Mouse (Mus musculus) hindbrain, postnatal 0 days (tissue): ENCODE results near the gene Hipk1. TPM values are rescaled to one million over a fixed set of nuclear protein-coding genes. Genes with fewer than 3 reads are reported as not detected.

Experiments
- ATAC-seq: fragments of 200-750 bp; cut with Nextera tagmentation; 2 replicates; pipeline ENCODE4 v1.8.0; 2017; ENCODE audit warnings: mild to moderate bottlenecking, moderate TSS enrichment, moderate library complexity
- DNase-seq: peaks from one replicate; pipeline ENCODE4 v3.0.0-alpha.2; 2015; ENCODE audit warnings: low spot score
- H3K27ac ChIP-seq: fragments of 300-500 bp; sonication (generic); 2 replicates; pipeline ENCODE4 v1.5.1; 2014; ENCODE audit warnings: mild to moderate bottlenecking
- H3K27me3 ChIP-seq: fragments of 300-500 bp; sonication (generic); 2 replicates; pipeline ENCODE4 v1.6.1; 2014; ENCODE audit warnings: low read length, mixed read lengths; ENCODE audit not compliant: insufficient read depth
- H3K36me3 ChIP-seq: fragments of 300-500 bp; sonication (generic); 2 replicates; pipeline ENCODE4 v1.6.1; 2014; ENCODE audit warnings: low read length, mixed read lengths; ENCODE audit not compliant: insufficient read depth
- H3K4me1 ChIP-seq: fragments of 300-500 bp; sonication (generic); 2 replicates; pipeline ENCODE4 v1.6.1; 2014; ENCODE audit warnings: antibody characterized with exemption, low read length, mixed read lengths; ENCODE audit not compliant: insufficient read depth
- H3K4me2 ChIP-seq: fragments of 300-500 bp; sonication (generic); 2 replicates; pipeline ENCODE4 v1.6.1; 2014; ENCODE audit warnings: low read depth, mild to moderate bottlenecking, low read length, moderate library complexity, mixed read lengths
- H3K4me3 ChIP-seq: fragments of 300-500 bp; sonication (generic); 2 replicates; pipeline ENCODE4 v1.5.1; 2014; ENCODE audit warnings: low read length
- H3K9ac ChIP-seq: fragments of 300-500 bp; sonication (generic); replicated peaks from 2 replicates; pipeline ENCODE4 v1.6.1; 2014; ENCODE audit warnings: mild to moderate bottlenecking, low read length, moderate library complexity, mixed read lengths
- H3K9me3 ChIP-seq: fragments of 300-500 bp; sonication (generic); 2 replicates; pipeline ENCODE4 v1.6.1; 2016; ENCODE audit warnings: low read length, mixed read lengths
- CTCF ChIP-seq: IDR thresholded peaks from 2 replicates; pipeline ENCODE4 v1.5.1; 2016; ENCODE audit warnings: antibody characterized with exemption, control low read depth, low read depth
- WGBS: fragments of 180-500 bp; shearing (Covaris S2); extraction: QIAGEN DNeasy Blood & Tissue Kit; methylation state at CpG from one replicate; pipeline ENCODE4 v1.1.7; 2014; 5-methylcytosine and 5-hydroxymethylcytosine counted together
- polyA plus RNA-seq: library from polyadenylated mRNA; unstranded; fragments of >200 nt; fragmentation: Nextera tagmentation; extraction: Ambion mirVana; gene quantifications from 2 replicates; pipeline ENCODE4 v1.2.1, GENCODE M21; 2015
- total RNA-seq: library from RNA; depleted of rRNA; stranded (reverse); fragments of >200 nt; gene quantifications from 2 replicates; pipeline ENCODE4 v1.2.3, GENCODE M21; 2014

Hipk1 gene
- total and polyA plus RNA-seq, 2 experiments from 2014 or later, result 8.1 to 59.3 TPM

DNA sequence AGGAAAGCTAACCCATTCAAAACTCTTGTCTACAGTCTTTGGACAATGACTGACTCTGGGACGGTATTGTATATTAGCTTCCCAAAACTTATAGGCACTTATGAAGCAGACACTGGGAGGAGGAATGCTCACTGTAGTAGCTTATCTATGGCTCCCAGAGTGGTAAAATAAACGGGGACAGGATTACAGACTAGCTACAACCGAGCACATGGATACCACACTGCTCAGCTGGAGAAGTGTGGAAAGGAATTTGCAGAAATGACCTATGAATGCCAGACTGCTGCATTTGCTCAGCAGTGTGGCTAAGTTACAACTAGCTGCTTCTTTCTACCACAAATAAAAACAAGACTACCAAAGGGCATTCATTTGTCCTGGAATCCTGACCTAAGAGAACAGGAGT lies 36.0 kb downstream of the Hipk1 start:
- no peak for TF ChIP-seq CTCF
- no peaks in the 10 kb centered on the region for H3K9me3 ChIP-seq
- no peak overlapping the region for H3K27ac ChIP-seq
- H3K9ac ChIP-seq, result no peak overlapping the region
- 79% methylated on average over 3 of the region's 3 CpGs for WGBS
- no peak for ATAC-seq
- H3K4me3 ChIP-seq, result no peak overlapping the region
- DNase-seq, result no peak
- H3K27me3 ChIP-seq, result no peaks in the 10 kb centered on the region
- peaks cover 45% of the 10 kb centered on the region for H3K36me3 ChIP-seq
- no peak overlapping the region for H3K4me2 ChIP-seq
- no peaks in the 10 kb centered on the region for H3K4me1 ChIP-seq

DNA sequence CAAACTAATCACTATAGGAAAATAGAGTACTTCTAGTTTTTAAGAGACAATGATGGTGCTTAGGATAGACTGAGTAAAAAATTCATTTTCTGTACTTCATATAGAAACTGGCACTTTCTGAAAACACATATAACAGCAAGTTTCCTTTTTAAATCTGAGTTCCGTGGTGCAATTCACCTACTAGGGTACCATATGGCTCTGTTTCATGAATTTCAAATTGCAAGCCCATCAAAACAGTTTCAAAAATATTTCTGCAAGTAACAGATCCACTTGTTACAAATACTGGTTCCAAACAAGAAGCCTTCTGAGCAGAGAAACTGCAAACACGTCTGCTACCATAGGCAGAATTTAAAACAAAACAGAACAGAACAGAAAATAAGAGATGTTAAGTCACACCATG lies 39.8 kb downstream of the Hipk1 start:
- peaks cover 61% of the 10 kb centered on the region for H3K36me3 ChIP-seq
- H3K4me1 ChIP-seq, result no peaks in the 10 kb centered on the region
- ATAC-seq (no peak), DNase-seq (no peak)
- no peak for TF ChIP-seq CTCF
- H3K9me3 ChIP-seq, result no peaks in the 10 kb centered on the region
- H3K4me3 ChIP-seq, result no peak overlapping the region
- H3K27me3 ChIP-seq, result no peaks in the 10 kb centered on the region
- H3K27ac ChIP-seq, result no peak overlapping the region
- no peak overlapping the region for H3K4me2 ChIP-seq
- no peak overlapping the region for H3K9ac ChIP-seq
- 86% methylated on average over 2 of the region's 2 CpGs for WGBS

DNA sequence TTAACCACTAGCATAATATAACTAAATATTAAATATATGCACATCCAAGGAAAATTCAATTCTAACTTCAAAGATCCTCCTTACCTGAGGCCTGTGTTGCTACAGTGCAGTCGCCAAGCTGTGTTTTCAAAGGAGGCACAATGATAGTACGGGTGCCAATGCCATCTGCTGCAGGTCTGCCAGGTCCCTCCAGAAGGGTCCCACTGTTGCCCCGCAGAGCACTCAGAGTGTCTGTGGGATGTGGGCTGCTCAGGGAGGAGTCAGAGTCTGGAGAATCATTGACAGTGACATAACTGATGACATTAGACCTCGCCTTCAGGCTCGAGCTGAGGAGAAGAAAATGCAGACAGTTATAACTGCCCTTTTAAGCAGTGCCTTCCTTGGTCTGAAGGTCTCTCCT lies 44.7 kb downstream of the Hipk1 start:
- Histone ChIP-seq H3K9me3 (no peaks in the 10 kb centered on the region), H3K9ac (no peak overlapping the region), H3K4me3 (no peak overlapping the region), H3K36me3 (peaks cover 75% of the 10 kb centered on the region), H3K27ac (no peak overlapping the region), H3K4me1 (no peaks in the 10 kb centered on the region), H3K27me3 (no peaks in the 10 kb centered on the region), H3K4me2 (no peak overlapping the region)
- 74% methylated on average over 5 of the region's 5 CpGs for WGBS
- no peak for TF ChIP-seq CTCF
- ATAC-seq, result no peak
- no peak for DNase-seq

DNA sequence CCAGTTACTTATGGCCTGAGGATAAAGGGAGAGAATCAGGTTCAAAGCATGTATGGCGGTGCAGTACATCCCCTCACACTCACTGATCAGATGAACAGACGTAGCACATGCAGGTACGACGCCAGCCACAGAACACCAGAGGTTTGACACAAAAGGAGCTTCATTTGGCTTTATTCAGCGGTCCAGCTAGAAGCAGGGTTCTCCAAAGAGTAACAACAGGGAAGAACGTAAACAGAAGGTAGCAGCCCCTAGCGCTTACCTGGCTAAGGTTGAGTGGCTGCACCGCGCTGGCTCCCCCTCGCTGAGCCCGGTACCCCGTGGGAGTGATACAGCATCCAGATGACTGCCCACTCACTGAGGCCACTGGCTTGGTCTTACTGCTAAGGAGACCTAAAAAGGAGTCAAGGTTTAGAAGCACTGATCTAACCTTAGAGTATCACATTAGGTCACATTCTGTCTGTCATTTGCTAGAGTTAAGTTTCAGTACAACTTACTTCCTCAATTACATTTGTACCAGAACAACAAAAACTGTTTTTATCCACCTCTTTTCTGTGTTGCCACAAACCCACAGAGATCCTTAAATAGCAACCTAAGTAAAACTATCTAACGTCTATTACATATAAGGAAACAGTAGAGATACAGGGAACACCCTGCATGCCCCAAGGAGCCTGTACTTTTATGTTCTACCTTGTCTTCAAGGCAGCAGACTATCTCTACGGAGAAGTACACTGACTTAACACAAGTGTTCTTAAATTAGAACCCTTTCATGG lies 46.2 kb downstream of the Hipk1 start:
- H3K36me3 ChIP-seq, result peaks cover 66% of the 10 kb centered on the region
- H3K4me1 ChIP-seq, result no peaks in the 10 kb centered on the region
- no peak overlapping the region for H3K9ac ChIP-seq
- DNase-seq, result no peak
- TF ChIP-seq CTCF, result no peak
- H3K4me3 ChIP-seq, result no peak overlapping the region
- no peak overlapping the region for H3K4me2 ChIP-seq
- WGBS, result 93% methylated on average over 14 of the region's 14 CpGs
- no peaks in the 10 kb centered on the region for H3K27me3 ChIP-seq
- no peaks in the 10 kb centered on the region for H3K9me3 ChIP-seq
- H3K27ac ChIP-seq, result no peak overlapping the region
- ATAC-seq, result no peak

DNA sequence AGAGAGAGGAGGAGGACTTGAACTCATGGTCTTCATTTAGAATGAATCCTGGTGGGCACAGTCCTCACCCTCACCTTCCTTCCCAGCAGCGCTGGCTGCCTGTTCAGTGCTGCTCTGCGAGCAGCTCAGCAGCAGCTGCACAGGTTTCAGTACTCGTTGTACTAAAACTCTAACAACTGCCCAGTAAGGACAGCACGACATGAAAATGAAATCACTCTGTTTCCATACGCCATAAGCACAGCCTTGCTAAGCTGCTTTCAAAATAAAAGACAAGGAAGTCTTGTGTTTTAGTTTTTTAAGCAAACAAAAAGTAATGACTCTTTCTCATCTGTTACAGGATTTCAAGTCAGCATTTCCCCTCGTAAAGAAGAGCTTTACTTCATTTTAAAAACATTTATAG lies 48.2 kb downstream of the Hipk1 start:
- 87% methylated on average over 6 of the region's 6 CpGs for WGBS
- Histone ChIP-seq H3K4me1 (no peaks in the 10 kb centered on the region), H3K4me2 (no peak overlapping the region), H3K9me3 (no peaks in the 10 kb centered on the region), H3K4me3 (no peak overlapping the region), H3K27ac (no peak overlapping the region), H3K36me3 (peaks cover 50% of the 10 kb centered on the region), H3K9ac (no peak overlapping the region), H3K27me3 (no peaks in the 10 kb centered on the region)
- ATAC-seq (no peak), DNase-seq (no peak)
- no peak for TF ChIP-seq CTCF

DNA sequence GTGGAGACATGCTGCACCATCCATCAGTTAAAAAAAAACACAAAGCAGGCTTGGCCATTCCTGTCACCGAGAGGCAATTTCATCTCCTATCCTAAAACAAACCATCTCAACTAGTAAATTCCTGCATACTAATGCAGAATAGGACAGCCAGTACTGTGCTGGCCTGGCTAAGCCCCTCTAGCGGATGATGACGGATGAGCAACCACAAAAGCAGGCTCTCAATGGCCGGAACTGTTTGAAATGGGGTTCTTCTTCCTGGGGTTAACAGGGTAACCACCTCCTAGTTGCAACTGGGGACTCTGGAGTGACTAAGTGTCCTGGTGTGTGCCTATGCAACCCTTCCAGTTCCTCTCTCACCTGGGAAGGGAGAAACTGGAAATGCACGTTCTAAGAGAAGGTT lies 51.0 kb downstream of the Hipk1 start:
- 22% methylated on average over 5 of the region's 5 CpGs for WGBS
- Histone ChIP-seq H3K27ac (no peak overlapping the region), H3K4me3 (no peak overlapping the region), H3K4me1 (peaks cover 12% of the 10 kb centered on the region; the same call in 1 of the 2 replicates), H3K4me2 (no peak overlapping the region), H3K9ac (no peak overlapping the region), H3K9me3 (no peaks in the 10 kb centered on the region), H3K36me3 (peaks cover 22% of the 10 kb centered on the region), H3K27me3 (no peaks in the 10 kb centered on the region)
- DNase-seq (peak; percentile 30), ATAC-seq (no peak)
- peak; percentile 55; the same call in 1 of the 2 replicates for TF ChIP-seq CTCF

DNA sequence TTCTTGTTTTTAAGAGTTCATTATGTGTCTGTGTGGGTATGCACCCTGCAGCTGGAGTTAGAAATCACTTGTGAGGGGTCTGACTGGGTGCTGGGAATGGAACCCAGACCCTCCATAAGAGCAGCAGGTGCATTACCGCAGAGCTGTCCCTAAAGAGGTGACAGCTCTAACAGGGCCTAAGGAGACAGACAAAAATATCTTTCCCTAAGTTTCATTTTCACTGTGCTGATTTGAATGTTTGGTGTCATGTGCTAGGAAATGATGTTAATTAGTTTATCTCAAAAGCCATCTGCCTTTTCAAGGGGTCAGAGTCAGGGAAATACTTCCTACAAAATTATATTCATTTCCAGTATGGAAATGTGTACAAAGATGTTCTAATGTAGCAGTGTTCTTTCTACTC lies 52.0 kb downstream of the Hipk1 start, which contains the start of gene Gm10964:
TSS of gene Gm10964 (plus strand) at position 38 of the 400 bp plus-strand sequence.
- Histone ChIP-seq H3K4me1 (peaks cover 22% of the 10 kb centered on the region), H3K36me3 (peaks cover 14% of the 10 kb centered on the region), H3K27me3 (no peaks in the 10 kb centered on the region), H3K9ac (no peak within 1 kb of the TSS), H3K9me3 (no peaks in the 10 kb centered on the region), H3K4me3 (peak within 1 kb of the TSS; percentile 8; the same call in 1 of the 2 replicates), H3K4me2 (peak within 1 kb of the TSS; percentile 48), H3K27ac (peak within 1 kb of the TSS; percentile 69)
- no peak for ATAC-seq
- no peak for TF ChIP-seq CTCF
- 83% methylated on average over 1 of the region's 1 CpGs for WGBS
- no peak for DNase-seq
